Mouse (Mus musculus): Measurements from ENCODE around the gene E130114P18Rik.

GRCm38 (mm10) chr4:97662841-97663240 is 115.0 kb downstream of the E130114P18Rik start:
- TF ChIP-seq GATA1 (IDR thresholded peaks at IDR 0.05; ENCODE audit: borderline replicate concordance, low read length) (no peak), FLI1 (IDR thresholded peaks at IDR 0.05; ENCODE audit: low read length) (no peak)
